Mouse (Mus musculus) mature B cell (primary cell): ENCODE measurements around the gene Eef1a2.
"Not testable (repeated sequence)": the region's sequence is repeated elsewhere in the genome, so short reads cannot be mapped to it uniquely, and the experiment has no call there.

ENCODE experiments used
- in situ Hi-C: fragments of 300-500 bp; cut with MboI; formaldehyde crosslinking; loops from 2 replicates; pipeline ENCODE4 v1.14.3; 2019

The Eef1a2 gene

GRCm38 (mm10) chr2:181156248-181157121 lies at the start of gene Eef1a2:
Gene Eef1a2 (minus strand): TSS chr2:181157014.
- in situ Hi-C loops: no loop called here

- in situ Hi-C loops: no loop called here
These were observed 49.3 kb upstream of the Eef1a2 start for GRCm38 (mm10) chr2:181206118-181206517.

- in situ Hi-C loops: no loop called here
These were observed 48.9 kb upstream of the Eef1a2 start for GRCm38 (mm10) chr2:181205678-181206077.

- in situ Hi-C loops: no loop called here
These were observed 46.1 kb upstream of the Eef1a2 start for GRCm38 (mm10) chr2:181202886-181203285.

- in situ Hi-C loops: no loop called here
These were observed 45.6 kb upstream of the Eef1a2 start, which contains the start of gene Ptk6 for GRCm38 (mm10) chr2:181202422-181202821. Gene Ptk6 (minus strand): TSS chr2:181202789.

- in situ Hi-C loops: no loop called here
These were observed 44.8 kb upstream of the Eef1a2 start for GRCm38 (mm10) chr2:181201606-181202005.

GRCm38 (mm10) chr2:181196628-181197300 lies 40.0 kb upstream of the Eef1a2 start:
- in situ Hi-C loops: no loop called here

- in situ Hi-C loops: no loop called here
These were observed 36.2 kb upstream of the Eef1a2 start for GRCm38 (mm10) chr2:181193044-181193443.

GRCm38 (mm10) chr2:181191936-181192335 lies 35.1 kb upstream of the Eef1a2 start:
- in situ Hi-C loops: no loop called here

GRCm38 (mm10) chr2:181191385-181191784 lies 34.6 kb upstream of the Eef1a2 start:
- in situ Hi-C loops: not testable (repeated sequence)

- in situ Hi-C loops: loop anchor here (10.0 kb wide), 1 partner anchor 145 kb away; no protein-coding TSS in a partner anchor
These were observed 32.5 kb upstream of the Eef1a2 start for GRCm38 (mm10) chr2:181189321-181189720.

- in situ Hi-C loops: loop anchor here (10.0 kb wide), 1 partner anchor 146 kb away; no protein-coding TSS in a partner anchor
These were observed 31.9 kb upstream of the Eef1a2 start for GRCm38 (mm10) chr2:181188681-181189080.

GRCm38 (mm10) chr2:181187121-181188000 lies 30.5 kb upstream of the Eef1a2 start, which contains the start of gene Ppdpf:
Gene Ppdpf (plus strand): TSS chr2:181187247.
- in situ Hi-C loops: loop anchor here (10.0 kb wide), 1 partner anchor 147 kb away; no protein-coding TSS in a partner anchor

GRCm38 (mm10) chr2:181186635-181187034 lies 29.8 kb upstream of the Eef1a2 start:
- in situ Hi-C loops: loop anchor here (10.0 kb wide), 1 partner anchor 148 kb away; no protein-coding TSS in a partner anchor

GRCm38 (mm10) chr2:181180898-181181297 lies 24.1 kb upstream of the Eef1a2 start:
- in situ Hi-C loops: loop anchor here (10.0 kb wide), 1 partner anchor 154 kb away; no protein-coding TSS in a partner anchor

GRCm38 (mm10) chr2:181178471-181178870 lies 21.7 kb upstream of the Eef1a2 start:
- in situ Hi-C loops: no loop called here

- in situ Hi-C loops: no loop called here
These were observed 21.2 kb upstream of the Eef1a2 start for GRCm38 (mm10) chr2:181178015-181178414.

- in situ Hi-C loops: no loop called here
These were observed 17.8 kb upstream of the Eef1a2 start for GRCm38 (mm10) chr2:181174646-181175045.

- in situ Hi-C loops: no loop called here
These were observed 9.7 kb upstream of the Eef1a2 start for GRCm38 (mm10) chr2:181166469-181166868.

- in situ Hi-C loops: no loop called here
These were observed 4.0 kb upstream of the Eef1a2 start for GRCm38 (mm10) chr2:181160821-181161220.

- in situ Hi-C loops: no loop called here
These were observed 3.0 kb upstream of the Eef1a2 start for GRCm38 (mm10) chr2:181159771-181160170.
